Mouse (Mus musculus) megakaryocyte, embryonic 14.5 days (primary cell): ENCODE data around the gene Themis2. TPM values are rescaled to one million over a fixed set of nuclear protein-coding genes. Genes with fewer than 3 reads are reported as not detected.

Source experiments
- H3K27me3 ChIP-seq: replicated peaks from 2 replicates; pipeline ENCODE3; 2012; ENCODE audit warnings: inconsistent platforms
- H3K36me3 ChIP-seq: replicated peaks from 2 replicates; pipeline ENCODE3; 2012; ENCODE audit warnings: low read length, inconsistent platforms, mixed read lengths
- H3K4me1 ChIP-seq: 2 replicates; pipeline ENCODE4 v1.6.1; 2012; ENCODE audit warnings: inconsistent platforms
- H3K4me3 ChIP-seq: replicated peaks from 2 replicates; pipeline ENCODE3; 2012; ENCODE audit warnings: moderate library complexity, mild to moderate bottlenecking, inconsistent platforms
- H3K9me3 ChIP-seq: 2 replicates; pipeline ENCODE4 v1.6.1; 2012; ENCODE audit warnings: inconsistent platforms
- FLI1 ChIP-seq: IDR thresholded peaks from 2 replicates; pipeline ENCODE4 v1.6.1; 2012; ENCODE audit warnings: low read length, inconsistent platforms, mixed read lengths
- GATA1 ChIP-seq: IDR thresholded peaks from 3 replicates; pipeline ENCODE4 v1.6.1; 2012; ENCODE audit warnings: mixed read lengths, low read length, inconsistent platforms, borderline replicate concordance
- polyA plus RNA-seq: library from polyadenylated mRNA; stranded (reverse); fragments of >175 nt; gene quantifications from 2 replicates; pipeline ENCODE4 v1.2.3, GENCODE M21; 2012; ENCODE audit warnings: low replicate concordance; ENCODE audit not compliant: insufficient read depth

Themis2 gene
- polyA plus RNA-seq: 0.53 and 20.4 TPM in 2 replicates

DNA sequence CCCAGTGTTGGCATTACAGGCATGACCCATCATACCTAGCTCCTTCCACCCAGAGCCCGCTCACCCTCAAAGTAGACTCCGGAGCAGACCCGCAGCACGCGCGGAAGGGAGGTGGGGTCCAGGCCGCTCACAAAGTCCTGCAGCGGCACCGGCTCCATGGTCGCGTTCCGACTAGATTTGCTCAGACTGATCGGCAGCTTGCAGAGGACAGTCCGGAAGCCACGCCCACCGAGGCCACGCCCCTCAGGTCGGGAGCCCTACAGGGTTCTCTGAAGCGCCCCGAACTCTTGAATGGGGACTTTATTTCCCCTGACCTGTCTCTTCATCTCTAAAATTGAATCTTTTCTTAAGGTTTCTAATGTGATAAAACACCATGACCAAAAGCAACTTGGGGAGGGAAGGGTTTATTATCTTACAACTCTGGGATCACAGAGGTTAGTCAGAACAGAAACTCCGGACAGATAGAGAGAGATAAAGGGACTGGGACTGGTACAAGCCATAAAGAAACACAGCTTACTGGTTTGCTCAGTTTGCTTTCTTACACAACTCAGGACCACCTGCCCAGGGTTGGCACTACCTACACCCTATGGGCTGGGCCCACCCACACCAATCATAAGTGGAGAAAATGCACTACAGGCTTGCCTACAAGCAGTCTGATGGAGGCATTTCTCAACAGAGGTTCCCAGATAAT is at the start of gene Themis2:
TSS of gene Themis2 (minus strand) at position 192 of the 691 bp plus-strand sequence.
- H3K27me3 ChIP-seq: peaks cover 47% of the 10 kb centered on the region
- no peaks in the 10 kb centered on the region for H3K9me3 ChIP-seq
- H3K36me3 ChIP-seq: peaks cover 6% of the 10 kb centered on the region
- peaks cover 47% of the 10 kb centered on the region for H3K4me1 ChIP-seq
- TF ChIP-seq GATA1 (no peak), FLI1 (no peak)
- H3K4me3 ChIP-seq: peak within 1 kb of the TSS; percentile 91

- Histone ChIP-seq H3K36me3 (peaks cover 54% of the 10 kb centered on the region), H3K4me3 (peak overlapping the region; percentile 96), H3K27me3 (no peaks in the 10 kb centered on the region), H3K9me3 (no peaks in the 10 kb centered on the region), H3K4me1 (peaks cover 32% of the 10 kb centered on the region)
- TF ChIP-seq FLI1 (no peak), GATA1 (no peak)
Observed at GRCm38 (mm10) chr4:132843705-132844071, 47.5 kb upstream of the Themis2 start.

- Histone ChIP-seq H3K4me1 (peaks cover 32% of the 10 kb centered on the region), H3K4me3 (peak within 1 kb of the TSS; percentile 96), H3K27me3 (no peaks in the 10 kb centered on the region), H3K36me3 (peaks cover 54% of the 10 kb centered on the region), H3K9me3 (no peaks in the 10 kb centered on the region)
- TF ChIP-seq GATA1: no peak
- no peak for TF ChIP-seq FLI1
Observed at GRCm38 (mm10) chr4:132842970-132843704, 47.0 kb upstream of the Themis2 start, which contains the start of gene Ppp1r8. Ppp1r8 (minus strand) TSS chr4:132843169.

GRCm38 (mm10) chr4:132842281-132842906 is 46.2 kb upstream of the Themis2 start:
- Histone ChIP-seq H3K27me3 (no peaks in the 10 kb centered on the region), H3K4me1 (peaks cover 36% of the 10 kb centered on the region), H3K36me3 (peaks cover 54% of the 10 kb centered on the region), H3K9me3 (no peaks in the 10 kb centered on the region), H3K4me3 (peak overlapping the region; percentile 96)
- no peak for TF ChIP-seq FLI1
- TF ChIP-seq GATA1: no peak

DNA sequence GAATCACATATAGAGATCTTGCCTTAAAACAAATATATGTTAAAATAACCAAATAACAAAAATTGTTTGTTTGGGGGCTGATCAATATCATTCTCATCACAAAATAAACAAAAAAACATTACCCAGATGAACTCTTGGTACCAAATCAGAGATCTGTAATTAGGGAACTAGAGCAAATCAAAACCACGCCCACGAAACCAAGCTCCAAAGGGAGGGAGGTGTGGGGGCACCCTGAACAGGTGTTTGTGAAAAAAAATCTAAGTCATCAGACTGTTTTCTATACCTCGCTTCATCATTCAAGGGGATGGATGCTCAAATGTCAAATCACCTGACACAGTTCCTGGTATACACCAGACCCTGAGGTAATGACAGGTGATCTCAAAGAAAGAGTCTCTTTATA is 45.3 kb upstream of the Themis2 start:
- H3K4me3 ChIP-seq: peak overlapping the region; percentile 96
- H3K27me3 ChIP-seq: no peaks in the 10 kb centered on the region
- peaks cover 42% of the 10 kb centered on the region for H3K4me1 ChIP-seq
- TF ChIP-seq GATA1 (no peak), FLI1 (no peak)
- peaks cover 54% of the 10 kb centered on the region for H3K36me3 ChIP-seq
- no peaks in the 10 kb centered on the region for H3K9me3 ChIP-seq

GRCm38 (mm10) chr4:132823614-132824366 is 27.6 kb upstream of the Themis2 start:
- H3K4me1 ChIP-seq: peaks cover 25% of the 10 kb centered on the region
- TF ChIP-seq GATA1 (no peak), FLI1 (no peak)
- no peaks in the 10 kb centered on the region for H3K9me3 ChIP-seq
- no peaks in the 10 kb centered on the region for H3K27me3 ChIP-seq
- peak overlapping the region; percentile 12 for H3K4me3 ChIP-seq
- peaks cover 44% of the 10 kb centered on the region for H3K36me3 ChIP-seq

GRCm38 (mm10) chr4:132818442-132818841 is 22.3 kb upstream of the Themis2 start:
- H3K27me3 ChIP-seq: no peaks in the 10 kb centered on the region
- H3K4me1 ChIP-seq: peaks cover 34% of the 10 kb centered on the region
- H3K36me3 ChIP-seq: no peaks in the 10 kb centered on the region
- H3K4me3 ChIP-seq: no peak overlapping the region
- H3K9me3 ChIP-seq: peaks cover 3% of the 10 kb centered on the region; the same call in 1 of the 2 replicates
- TF ChIP-seq GATA1: no peak

- Histone ChIP-seq H3K9me3 (peaks cover 3% of the 10 kb centered on the region; the same call in 1 of the 2 replicates), H3K27me3 (no peaks in the 10 kb centered on the region), H3K4me1 (peaks cover 28% of the 10 kb centered on the region), H3K4me3 (peak overlapping the region; percentile 39), H3K36me3 (no peaks in the 10 kb centered on the region)
- no peak for TF ChIP-seq FLI1
- TF ChIP-seq GATA1: no peak
Observed at GRCm38 (mm10) chr4:132816855-132817254, 20.7 kb upstream of the Themis2 start.

DNA sequence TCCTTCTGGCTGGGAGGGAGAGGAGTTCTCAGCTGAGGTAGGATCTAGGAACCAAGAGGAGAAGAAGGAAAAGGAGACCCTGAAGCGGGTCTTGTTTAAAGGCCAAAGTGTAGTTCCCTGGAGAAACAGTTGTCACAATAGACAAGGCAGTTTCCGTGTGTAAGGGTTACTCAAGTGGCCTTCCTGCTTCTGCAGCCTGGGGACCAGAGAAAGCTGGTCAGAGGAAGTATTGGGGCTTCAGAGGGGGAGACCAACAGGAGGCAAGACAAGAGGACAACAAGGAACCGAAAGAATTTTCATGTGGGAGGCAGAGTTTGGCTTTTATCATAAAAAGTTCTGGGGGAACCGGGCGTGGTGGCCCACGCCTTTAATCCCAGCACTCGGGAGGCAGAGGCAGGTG is 20.2 kb upstream of the Themis2 start:
- H3K4me1 ChIP-seq: peaks cover 23% of the 10 kb centered on the region
- TF ChIP-seq GATA1 (no peak), FLI1 (no peak)
- H3K27me3 ChIP-seq: no peaks in the 10 kb centered on the region
- peaks cover 3% of the 10 kb centered on the region for H3K36me3 ChIP-seq
- H3K4me3 ChIP-seq: no peak overlapping the region
- H3K9me3 ChIP-seq: peaks cover 7% of the 10 kb centered on the region

GRCm38 (mm10) chr4:132809621-132810020 is 13.4 kb upstream of the Themis2 start:
- TF ChIP-seq GATA1 (no peak), FLI1 (no peak)
- Histone ChIP-seq H3K4me3 (no peak overlapping the region), H3K36me3 (peaks cover 3% of the 10 kb centered on the region), H3K9me3 (peaks cover 17% of the 10 kb centered on the region), H3K27me3 (no peaks in the 10 kb centered on the region), H3K4me1 (peaks cover 41% of the 10 kb centered on the region)
